Mouse (Mus musculus) forebrain, embryonic 16.5 days (tissue): ENCODE data around the gene Akr1b8. TPM values are rescaled to one million over a fixed set of nuclear protein-coding genes. Genes with fewer than 3 reads are reported as not detected.
A peak's percentile ranks its signal among the peaks of the same experiment; 100 is the strongest.

Experiments used
- ATAC-seq: fragments of 200-750 bp; cut with Nextera tagmentation; 2 replicates; pipeline ENCODE4 v1.8.0; 2017; ENCODE audit warnings: mild to moderate bottlenecking, moderate library complexity
- H3K27ac ChIP-seq: fragments of 300-500 bp; sonication (generic); 2 replicates; pipeline ENCODE4 v1.5.1; 2014; ENCODE audit warnings: low read length, control low read depth
- H3K27me3 ChIP-seq: fragments of 300-500 bp; sonication (generic); replicated peaks from 2 replicates; pipeline ENCODE4 v1.6.1; 2014; ENCODE audit warnings: low read length; ENCODE audit not compliant: control insufficient read depth, insufficient read depth
- H3K36me3 ChIP-seq: fragments of 300-500 bp; sonication (generic); 2 replicates; pipeline ENCODE4 v1.6.1; 2014; ENCODE audit not compliant: control insufficient read depth, insufficient read depth
- H3K4me1 ChIP-seq: fragments of 300-500 bp; sonication (generic); replicated peaks from 2 replicates; pipeline ENCODE4 v1.6.1; 2014; ENCODE audit warnings: low read length; ENCODE audit not compliant: control insufficient read depth, insufficient read depth
- H3K4me2 ChIP-seq: fragments of 300-500 bp; sonication (generic); 2 replicates; pipeline ENCODE4 v1.6.1; 2014; ENCODE audit warnings: mild to moderate bottlenecking, low read length, control low read depth
- H3K4me3 ChIP-seq: fragments of 300-500 bp; sonication (generic); replicated peaks from 2 replicates; pipeline ENCODE4 v1.5.1; 2014; ENCODE audit warnings: mild to moderate bottlenecking, low read length, control low read depth
- H3K9ac ChIP-seq: fragments of 300-500 bp; sonication (generic); replicated peaks from 2 replicates; pipeline ENCODE4 v1.6.1; 2014; ENCODE audit warnings: low read depth, low read length, control low read depth
- H3K9me3 ChIP-seq: fragments of 300-500 bp; sonication (generic); 2 replicates; pipeline ENCODE4 v1.6.1; 2016; ENCODE audit warnings: low read length; ENCODE audit not compliant: control insufficient read depth
- WGBS: fragments of 180-500 bp; shearing (Covaris S2); extraction: QIAGEN DNeasy Blood & Tissue Kit; methylation state at CpG from one replicate; pipeline ENCODE4 v1.1.7; 2014; 5-methylcytosine and 5-hydroxymethylcytosine counted together
- polyA plus RNA-seq: library from polyadenylated mRNA; unstranded; fragments of >200 nt; fragmentation: Nextera tagmentation; extraction: Ambion mirVana; gene quantifications from 2 replicates; pipeline ENCODE4 v1.2.1, GENCODE M21; 2015

Gene Akr1b8
- 1.7 and 2.2 TPM in 2 replicates for polyA plus RNA-seq

GRCm38 (mm10) chr6:34353658-34354353 is at the start of gene Akr1b8:
Gene Akr1b8, plus strand, starts transcription at chr6:34354119.
- WGBS, result 14% methylated on average over 16 of the region's 16 CpGs
- ATAC-seq, result no peak; the same call in 1 of the 2 replicates
- Histone ChIP-seq H3K9me3 (no peaks in the 10 kb centered on the region), H3K4me2 (peak within 1 kb of the TSS; percentile 39), H3K27me3 (no peaks in the 10 kb centered on the region), H3K4me3 (0 out of 2 replicates have a peak within 1 kb of the TSS, but pooled peaks have one; percentile 5), H3K36me3 (no peaks in the 10 kb centered on the region), H3K4me1 (peaks cover 7% of the 10 kb centered on the region; the same call in 1 of the 2 replicates), H3K9ac (no peak within 1 kb of the TSS), H3K27ac (no peak within 1 kb of the TSS)

GRCm38 (mm10) chr6:34304675-34305241 is 49.2 kb upstream of the Akr1b8 start:
- H3K9ac ChIP-seq, result no peak overlapping the region
- no peak overlapping the region for H3K4me3 ChIP-seq
- WGBS, result 86% methylated on average over 10 of the region's 10 CpGs
- H3K4me2 ChIP-seq, result no peak overlapping the region
- no peaks in the 10 kb centered on the region for H3K9me3 ChIP-seq
- H3K36me3 ChIP-seq, result peaks cover 3% of the 10 kb centered on the region; the same call in 1 of the 2 replicates
- ATAC-seq, result no peak
- H3K27me3 ChIP-seq, result no peaks in the 10 kb centered on the region
- H3K4me1 ChIP-seq, result no peaks in the 10 kb centered on the region
- no peak overlapping the region for H3K27ac ChIP-seq

GRCm38 (mm10) chr6:34306797-34307196 is 47.1 kb upstream of the Akr1b8 start:
- Histone ChIP-seq H3K4me1 (no peaks in the 10 kb centered on the region), H3K9ac (no peak overlapping the region), H3K4me2 (no peak overlapping the region), H3K4me3 (no peak overlapping the region), H3K36me3 (peaks cover 9% of the 10 kb centered on the region; the same call in 1 of the 2 replicates), H3K27me3 (no peaks in the 10 kb centered on the region), H3K9me3 (no peaks in the 10 kb centered on the region), H3K27ac (no peak overlapping the region)
- 95% methylated on average over 6 of the region's 6 CpGs for WGBS
- no peak for ATAC-seq

- Histone ChIP-seq H3K4me3 (no peak overlapping the region), H3K36me3 (peaks cover 9% of the 10 kb centered on the region; the same call in 1 of the 2 replicates), H3K27ac (no peak overlapping the region), H3K4me1 (no peaks in the 10 kb centered on the region), H3K27me3 (no peaks in the 10 kb centered on the region), H3K9ac (no peak overlapping the region), H3K4me2 (no peak overlapping the region), H3K9me3 (no peaks in the 10 kb centered on the region)
- no peak for ATAC-seq
- WGBS, result 94% methylated on average over 6 of the region's 6 CpGs
Measured at GRCm38 (mm10) chr6:34309526-34309925, 44.4 kb upstream of the Akr1b8 start.

GRCm38 (mm10) chr6:34310023-34310595 is 43.8 kb upstream of the Akr1b8 start:
- Histone ChIP-seq H3K4me3 (no peak overlapping the region), H3K4me1 (no peaks in the 10 kb centered on the region), H3K9me3 (no peaks in the 10 kb centered on the region), H3K27me3 (no peaks in the 10 kb centered on the region), H3K4me2 (no peak overlapping the region), H3K9ac (no peak overlapping the region), H3K36me3 (peaks cover 9% of the 10 kb centered on the region; the same call in 1 of the 2 replicates), H3K27ac (no peak overlapping the region)
- ATAC-seq, result no peak
- WGBS, result 96% methylated on average over 11 of the region's 11 CpGs

- H3K4me1 ChIP-seq, result peaks cover 8% of the 10 kb centered on the region; the same call in 1 of the 2 replicates
- no peak overlapping the region for H3K4me3 ChIP-seq
- WGBS, result 87% methylated on average over 9 of the region's 9 CpGs
- H3K4me2 ChIP-seq, result no peak overlapping the region
- no peak for ATAC-seq
- no peaks in the 10 kb centered on the region for H3K9me3 ChIP-seq
- no peak overlapping the region for H3K27ac ChIP-seq
- 0 out of 2 replicates have a peak, but pooled peaks cover 5% of the 10 kb centered on the region for H3K36me3 ChIP-seq
- H3K27me3 ChIP-seq, result no peaks in the 10 kb centered on the region
- no peak overlapping the region for H3K9ac ChIP-seq
Measured at GRCm38 (mm10) chr6:34313386-34313785, 40.5 kb upstream of the Akr1b8 start.

GRCm38 (mm10) chr6:34313921-34314320 is 40.0 kb upstream of the Akr1b8 start:
- peaks cover 8% of the 10 kb centered on the region; the same call in 1 of the 2 replicates for H3K4me1 ChIP-seq
- ATAC-seq, result no peak
- 0 out of 2 replicates have a peak, but pooled peaks cover 5% of the 10 kb centered on the region for H3K36me3 ChIP-seq
- no peak overlapping the region for H3K9ac ChIP-seq
- H3K9me3 ChIP-seq, result no peaks in the 10 kb centered on the region
- WGBS, result 97% methylated on average over 2 of the region's 2 CpGs
- no peak overlapping the region for H3K27ac ChIP-seq
- no peak overlapping the region for H3K4me2 ChIP-seq
- H3K4me3 ChIP-seq, result no peak overlapping the region
- no peaks in the 10 kb centered on the region for H3K27me3 ChIP-seq

GRCm38 (mm10) chr6:34316854-34317771 is 36.8 kb upstream of the Akr1b8 start, which contains the start of gene Akr1b3:
Gene Akr1b3, minus strand, starts transcription at chr6:34317478.
- H3K4me1 ChIP-seq, result peaks cover 8% of the 10 kb centered on the region; the same call in 1 of the 2 replicates
- under 1% methylated on average over 60 of the region's 60 CpGs for WGBS
- no peaks in the 10 kb centered on the region for H3K36me3 ChIP-seq
- H3K4me3 ChIP-seq, result peak within 1 kb of the TSS; percentile 60
- H3K4me2 ChIP-seq, result peak within 1 kb of the TSS; percentile 86
- H3K9ac ChIP-seq, result peak within 1 kb of the TSS; percentile 66
- H3K9me3 ChIP-seq, result no peaks in the 10 kb centered on the region
- H3K27ac ChIP-seq, result no peak within 1 kb of the TSS
- H3K27me3 ChIP-seq, result no peaks in the 10 kb centered on the region
- peak; percentile 100 for ATAC-seq
